Mouse (Mus musculus) kidney, adult 8-10 months (tissue): ENCODE measurements around the gene Diras1.
"Not testable (repeated sequence)": the region's sequence is repeated elsewhere in the genome, so short reads cannot be mapped to it uniquely, and the experiment has no call there.

ENCODE experiments used
- DNase-seq, 2 experiments: peaks; one replicate each; pipeline ENCODE4 v3.0.0; 2022

The Diras1 gene

GRCm38 (mm10) chr10:80996501-80996900, 29.0 kb downstream of the Diras1 start:
- no peak for DNase-seq

GRCm38 (mm10) chr10:80995091-80995632, 30.3 kb downstream of the Diras1 start:
- peak in 1 of 2 experiments; percentile 82 for DNase-seq

GRCm38 (mm10) chr10:80994621-80995020, 30.8 kb downstream of the Diras1 start:
- no peak for DNase-seq

- DNase-seq = no peak
Measured at GRCm38 (mm10) chr10:80993276-80993675, 32.2 kb downstream of the Diras1 start.

- no peak for DNase-seq
Measured at GRCm38 (mm10) chr10:80991945-80992344, 33.5 kb downstream of the Diras1 start.

- no peak for DNase-seq
Measured at GRCm38 (mm10) chr10:80991007-80991406, 34.5 kb downstream of the Diras1 start.

- no peak for DNase-seq
Measured at GRCm38 (mm10) chr10:80990406-80990805, 35.1 kb downstream of the Diras1 start.

GRCm38 (mm10) chr10:80989854-80990253, 35.6 kb downstream of the Diras1 start:
- not testable (repeated sequence) for DNase-seq

- no peak for DNase-seq
Measured at GRCm38 (mm10) chr10:80989446-80989845, 36.0 kb downstream of the Diras1 start.

- peak; percentile 72 to 84 for DNase-seq
Measured at GRCm38 (mm10) chr10:80987709-80988441, 37.6 kb downstream of the Diras1 start.

- peak; percentile 57 to 66 for DNase-seq
Measured at GRCm38 (mm10) chr10:80986754-80987153, 38.7 kb downstream of the Diras1 start.

GRCm38 (mm10) chr10:80985970-80986701, 39.3 kb downstream of the Diras1 start:
- DNase-seq = no peak

GRCm38 (mm10) chr10:80985241-80985969, 40.1 kb downstream of the Diras1 start:
- DNase-seq = no peak

GRCm38 (mm10) chr10:80984223-80984622, 41.2 kb downstream of the Diras1 start:
- DNase-seq = no peak

GRCm38 (mm10) chr10:80982381-80982780, 43.1 kb downstream of the Diras1 start:
- DNase-seq = peak in 1 of 2 experiments; percentile 47

- DNase-seq = no peak
Measured at GRCm38 (mm10) chr10:80981564-80982112, 43.8 kb downstream of the Diras1 start.

GRCm38 (mm10) chr10:80975478-80975877, 50.0 kb downstream of the Diras1 start:
- DNase-seq = peak; percentile 80 to 88

- DNase-seq = no peak
Measured at GRCm38 (mm10) chr10:80973722-80974121, 51.7 kb downstream of the Diras1 start.

GRCm38 (mm10) chr10:80972071-80972987, 53.1 kb downstream of the Diras1 start:
- peak; percentile 56 to 67 for DNase-seq

- peak; percentile 74 to 84 for DNase-seq
Measured at GRCm38 (mm10) chr10:80971533-80971932, 53.9 kb downstream of the Diras1 start.

GRCm38 (mm10) chr10:80970159-80970558, 55.3 kb downstream of the Diras1 start:
- no peak for DNase-seq
